Mouse (Mus musculus): ENCODE results near the gene Misp. TPM values are rescaled to one million over a fixed set of nuclear protein-coding genes. Genes with fewer than 3 reads are reported as not detected.
A peak's percentile ranks its signal among the peaks of the same experiment; 100 is the strongest.

Misp gene
- polyA plus RNA-seq, 1 experiment from 2014 or later = 0.59 TPM

- H3K36me3 ChIP-seq (ENCODE audit: control insufficient read depth, insufficient read depth, low read length) = peaks cover 9% of the 10 kb centered on the region
- H3K9me3 ChIP-seq (ENCODE audit: control insufficient read depth, low read length) = no peaks in the 10 kb centered on the region
Observed at GRCm38 (mm10) chr10:79854801-79855541, 34.2 kb downstream of the Misp start.

GRCm38 (mm10) chr10:79855558-79856184, 34.9 kb downstream of the Misp start:
- Histone ChIP-seq H3K4me2 (ENCODE audit: low read length) (peak overlapping the region; percentile 76), H3K27me3 (replicated peaks; ENCODE audit: control insufficient read depth, insufficient read depth, low read length) (no peaks in the 10 kb centered on the region), H3K4me1 (ENCODE audit: control insufficient read depth, insufficient read depth, low read depth, low read length) (peaks cover 61% of the 10 kb centered on the region), H3K36me3 (ENCODE audit: control insufficient read depth, insufficient read depth, low read length) (peaks cover 16% of the 10 kb centered on the region), H3K27ac (ENCODE audit: low read depth, low read length) (peak overlapping the region; percentile 100), H3K4me3 (ENCODE audit: low read length) (peak overlapping the region; percentile 93), H3K9ac (ENCODE audit: low read depth, low read length) (peak overlapping the region; percentile 97), H3K9me3 (ENCODE audit: control insufficient read depth, low read length) (no peaks in the 10 kb centered on the region)
- WGBS = 2% methylated on average over 10 of the region's 10 CpGs
- no peak for ATAC-seq

More at GRCm38 (mm10) chr10:79854801-79855541, 34.2 kb downstream of the Misp start:
- peak overlapping the region; percentile 93 for H3K4me3 ChIP-seq (ENCODE audit: low read length)
- peak; percentile 6 for ATAC-seq
- WGBS = under 1% methylated on average over 82 of the region's 83 CpGs
- H3K4me1 ChIP-seq (ENCODE audit: control insufficient read depth, insufficient read depth, low read depth, low read length) = peaks cover 61% of the 10 kb centered on the region
- H3K4me2 ChIP-seq (ENCODE audit: low read length) = peak overlapping the region; percentile 76
- no peaks in the 10 kb centered on the region for H3K27me3 ChIP-seq (replicated peaks; ENCODE audit: control insufficient read depth, insufficient read depth, low read length)
- peak overlapping the region; percentile 100 for H3K27ac ChIP-seq (ENCODE audit: low read depth, low read length)
- H3K9ac ChIP-seq (ENCODE audit: low read depth, low read length) = peak overlapping the region; percentile 97

GRCm38 (mm10) chr10:79856280-79856679, 35.5 kb downstream of the Misp start:
- Histone ChIP-seq H3K4me1 (ENCODE audit: control insufficient read depth, insufficient read depth, low read depth, low read length) (peaks cover 61% of the 10 kb centered on the region), H3K4me2 (ENCODE audit: low read length) (peak overlapping the region; percentile 76), H3K36me3 (ENCODE audit: control insufficient read depth, insufficient read depth, low read length) (peaks cover 22% of the 10 kb centered on the region), H3K9me3 (ENCODE audit: control insufficient read depth, low read length) (no peaks in the 10 kb centered on the region), H3K27ac (ENCODE audit: low read depth, low read length) (peak overlapping the region; percentile 13; the same call in 1 of the 2 replicates), H3K9ac (ENCODE audit: low read depth, low read length) (peak overlapping the region; percentile 97), H3K27me3 (replicated peaks; ENCODE audit: control insufficient read depth, insufficient read depth, low read length) (no peaks in the 10 kb centered on the region), H3K4me3 (ENCODE audit: low read length) (peak overlapping the region; percentile 93)
- no peak for ATAC-seq
- 32% methylated on average over 6 of the region's 6 CpGs for WGBS

- no peaks in the 10 kb centered on the region for H3K27me3 ChIP-seq (replicated peaks; ENCODE audit: control insufficient read depth, insufficient read depth, low read length)
- peaks cover 59% of the 10 kb centered on the region for H3K4me1 ChIP-seq (ENCODE audit: control insufficient read depth, insufficient read depth, low read depth, low read length)
- H3K4me3 ChIP-seq (ENCODE audit: low read length) = peak overlapping the region; percentile 93
- H3K36me3 ChIP-seq (ENCODE audit: control insufficient read depth, insufficient read depth, low read length) = peaks cover 28% of the 10 kb centered on the region
- H3K9me3 ChIP-seq (ENCODE audit: control insufficient read depth, low read length) = no peaks in the 10 kb centered on the region
- 43% methylated on average over 7 of the region's 7 CpGs for WGBS
- H3K27ac ChIP-seq (ENCODE audit: low read depth, low read length) = peak overlapping the region; percentile 13; the same call in 1 of the 2 replicates
- peak overlapping the region; percentile 97 for H3K9ac ChIP-seq (ENCODE audit: low read depth, low read length)
- no peak for ATAC-seq
- H3K4me2 ChIP-seq (ENCODE audit: low read length) = peak overlapping the region; percentile 76
Observed at GRCm38 (mm10) chr10:79856704-79857451, 36.1 kb downstream of the Misp start.

- H3K9ac ChIP-seq (ENCODE audit: low read depth, low read length) = peak overlapping the region; percentile 41; the same call in 1 of the 2 replicates
- H3K9me3 ChIP-seq (ENCODE audit: control insufficient read depth, low read length) = no peaks in the 10 kb centered on the region
- WGBS = 18% methylated on average over 4 of the region's 4 CpGs
- H3K27ac ChIP-seq (ENCODE audit: low read depth, low read length) = no peak overlapping the region; the same call in 1 of the 2 replicates
- peaks cover 53% of the 10 kb centered on the region for H3K4me1 ChIP-seq (ENCODE audit: control insufficient read depth, insufficient read depth, low read depth, low read length)
- no peak for ATAC-seq
- peaks cover 34% of the 10 kb centered on the region for H3K36me3 ChIP-seq (ENCODE audit: control insufficient read depth, insufficient read depth, low read length)
- no peaks in the 10 kb centered on the region for H3K27me3 ChIP-seq (replicated peaks; ENCODE audit: control insufficient read depth, insufficient read depth, low read length)
- H3K4me3 ChIP-seq (ENCODE audit: low read length) = peak overlapping the region; percentile 93
- peak overlapping the region; percentile 76 for H3K4me2 ChIP-seq (ENCODE audit: low read length)
Observed at GRCm38 (mm10) chr10:79857452-79857811, 36.6 kb downstream of the Misp start.

- peaks cover 48% of the 10 kb centered on the region for H3K4me1 ChIP-seq (ENCODE audit: control insufficient read depth, insufficient read depth, low read depth, low read length)
- peak overlapping the region; percentile 26 for H3K27ac ChIP-seq (ENCODE audit: low read depth, low read length)
- no peak for ATAC-seq
- H3K36me3 ChIP-seq (ENCODE audit: control insufficient read depth, insufficient read depth, low read length) = peaks cover 38% of the 10 kb centered on the region
- peak overlapping the region; percentile 41; the same call in 1 of the 2 replicates for H3K9ac ChIP-seq (ENCODE audit: low read depth, low read length)
- H3K4me2 ChIP-seq (ENCODE audit: low read length) = peak overlapping the region; percentile 76
- H3K9me3 ChIP-seq (ENCODE audit: control insufficient read depth, low read length) = no peaks in the 10 kb centered on the region
- H3K4me3 ChIP-seq (ENCODE audit: low read length) = peak overlapping the region; percentile 9
- WGBS = 61% methylated on average over 2 of the region's 2 CpGs
- no peaks in the 10 kb centered on the region for H3K27me3 ChIP-seq (replicated peaks; ENCODE audit: control insufficient read depth, insufficient read depth, low read length)
Observed at GRCm38 (mm10) chr10:79857894-79858293, 37.1 kb downstream of the Misp start.

- 42% methylated on average over 17 of the region's 17 CpGs for WGBS
- Histone ChIP-seq H3K9me3 (ENCODE audit: control insufficient read depth, low read length) (no peaks in the 10 kb centered on the region), H3K9ac (ENCODE audit: low read depth, low read length) (no peak overlapping the region), H3K27me3 (replicated peaks; ENCODE audit: control insufficient read depth, insufficient read depth, low read length) (no peaks in the 10 kb centered on the region), H3K4me3 (ENCODE audit: low read length) (peak overlapping the region; percentile 4; the same call in 1 of the 2 replicates), H3K27ac (ENCODE audit: low read depth, low read length) (peak overlapping the region; percentile 26), H3K36me3 (ENCODE audit: control insufficient read depth, insufficient read depth, low read length) (peaks cover 40% of the 10 kb centered on the region), H3K4me1 (ENCODE audit: control insufficient read depth, insufficient read depth, low read depth, low read length) (peaks cover 45% of the 10 kb centered on the region), H3K4me2 (ENCODE audit: low read length) (peak overlapping the region; percentile 76)
- no peak for ATAC-seq
Observed at GRCm38 (mm10) chr10:79858416-79859074, 37.8 kb downstream of the Misp start.

GRCm38 (mm10) chr10:79859116-79859515, 38.3 kb downstream of the Misp start:
- Histone ChIP-seq H3K4me2 (ENCODE audit: low read length) (no peak overlapping the region), H3K4me3 (ENCODE audit: low read length) (no peak overlapping the region), H3K9me3 (ENCODE audit: control insufficient read depth, low read length) (no peaks in the 10 kb centered on the region), H3K4me1 (ENCODE audit: control insufficient read depth, insufficient read depth, low read depth, low read length) (peaks cover 45% of the 10 kb centered on the region), H3K27me3 (replicated peaks; ENCODE audit: control insufficient read depth, insufficient read depth, low read length) (no peaks in the 10 kb centered on the region), H3K27ac (ENCODE audit: low read depth, low read length) (0 out of 2 replicates have a peak overlapping the region, but pooled peaks have one; percentile 7), H3K36me3 (ENCODE audit: control insufficient read depth, insufficient read depth, low read length) (peaks cover 40% of the 10 kb centered on the region), H3K9ac (ENCODE audit: low read depth, low read length) (no peak overlapping the region; the same call in 1 of the 2 replicates)
- ATAC-seq = no peak
- WGBS = 81% methylated on average over 11 of the region's 11 CpGs

All from hindbrain, embryonic 16.5 days (tissue).